Mouse (Mus musculus): ENCODE results near the gene Kcnip3. TPM values are rescaled to one million over a fixed set of nuclear protein-coding genes. Genes with fewer than 3 reads are reported as not detected.

Gene Kcnip3
- total and polyA plus RNA-seq, 2 experiments, result 0.09 to 0.45 TPM

- H3K4me3 ChIP-seq (ENCODE audit: insufficient read depth, low read depth, low read length), result no peak overlapping the region
- H3K27me3 ChIP-seq (ENCODE audit: control insufficient read depth, insufficient read depth, low read length), result no peaks in the 10 kb centered on the region
- no peaks in the 10 kb centered on the region for H3K79me2 ChIP-seq (ENCODE audit: control insufficient read depth, insufficient read depth, low read length)
- DNase-seq (ENCODE audit: extremely low read depth, low read depth, low spot score), result no peak
- 61% methylated on average over 9 of the region's 9 CpGs for WGBS
- no peak overlapping the region for H3K9ac ChIP-seq (ENCODE audit: low read depth, low read length)
- no peaks in the 10 kb centered on the region for H3K4me1 ChIP-seq (ENCODE audit: control insufficient read depth, insufficient read depth, low read length)
- no peak overlapping the region for H3K27ac ChIP-seq (replicated peaks; ENCODE audit: insufficient read depth, low read depth, low read length)
- H3K36me3 ChIP-seq (ENCODE audit: control insufficient read depth, insufficient read depth, low read length), result no peaks in the 10 kb centered on the region
- TF ChIP-seq POLR2A (IDR thresholded peaks at IDR 0.05; ENCODE audit: extremely low read depth, insufficient read depth, low read length) (no peak), CTCF (IDR thresholded peaks at IDR 0.05; ENCODE audit: low read depth, low read length) (no peak)
These were observed 7.3 kb downstream of the Kcnip3 start for GRCm38 (mm10) chr2:127514380-127515124.

- TF ChIP-seq CTCF (IDR thresholded peaks at IDR 0.05; ENCODE audit: low read depth, low read length), result no peak
- no peak for TF ChIP-seq POLR2A (IDR thresholded peaks at IDR 0.05; ENCODE audit: extremely low read depth, insufficient read depth, low read length)
- Histone ChIP-seq H3K9ac (ENCODE audit: low read depth, low read length) (no peak overlapping the region), H3K27me3 (ENCODE audit: control insufficient read depth, insufficient read depth, low read length) (no peaks in the 10 kb centered on the region), H3K4me3 (ENCODE audit: insufficient read depth, low read depth, low read length) (no peak overlapping the region), H3K4me1 (ENCODE audit: control insufficient read depth, insufficient read depth, low read length) (no peaks in the 10 kb centered on the region), H3K36me3 (ENCODE audit: control insufficient read depth, insufficient read depth, low read length) (no peaks in the 10 kb centered on the region), H3K79me2 (ENCODE audit: control insufficient read depth, insufficient read depth, low read length) (no peaks in the 10 kb centered on the region), H3K27ac (replicated peaks; ENCODE audit: insufficient read depth, low read depth, low read length) (no peak overlapping the region)
- WGBS, result 60% methylated on average over 3 of the region's 3 CpGs
- DNase-seq (ENCODE audit: extremely low read depth, low read depth, low spot score), result no peak
These were observed 8.7 kb downstream of the Kcnip3 start for GRCm38 (mm10) chr2:127513244-127513643.

- Histone ChIP-seq H3K36me3 (ENCODE audit: control insufficient read depth, insufficient read depth, low read length) (no peaks in the 10 kb centered on the region), H3K4me1 (ENCODE audit: control insufficient read depth, insufficient read depth, low read length) (no peaks in the 10 kb centered on the region), H3K4me3 (ENCODE audit: insufficient read depth, low read depth, low read length) (no peak overlapping the region), H3K79me2 (ENCODE audit: control insufficient read depth, insufficient read depth, low read length) (no peaks in the 10 kb centered on the region), H3K9ac (ENCODE audit: low read depth, low read length) (no peak overlapping the region), H3K27ac (replicated peaks; ENCODE audit: insufficient read depth, low read depth, low read length) (no peak overlapping the region), H3K27me3 (ENCODE audit: control insufficient read depth, insufficient read depth, low read length) (no peaks in the 10 kb centered on the region)
- DNase-seq (ENCODE audit: extremely low read depth, low read depth, low spot score), result no peak
- TF ChIP-seq POLR2A (IDR thresholded peaks at IDR 0.05; ENCODE audit: extremely low read depth, insufficient read depth, low read length) (no peak), CTCF (IDR thresholded peaks at IDR 0.05; ENCODE audit: low read depth, low read length) (no peak)
- WGBS, result 51% methylated on average over 4 of the region's 4 CpGs
These were observed 10.5 kb downstream of the Kcnip3 start for GRCm38 (mm10) chr2:127511426-127511825.

- Histone ChIP-seq H3K27me3 (ENCODE audit: control insufficient read depth, insufficient read depth, low read length) (no peaks in the 10 kb centered on the region), H3K36me3 (ENCODE audit: control insufficient read depth, insufficient read depth, low read length) (no peaks in the 10 kb centered on the region), H3K4me1 (ENCODE audit: control insufficient read depth, insufficient read depth, low read length) (peaks cover 6% of the 10 kb centered on the region), H3K9ac (ENCODE audit: low read depth, low read length) (no peak overlapping the region), H3K4me3 (ENCODE audit: insufficient read depth, low read depth, low read length) (no peak overlapping the region), H3K79me2 (ENCODE audit: control insufficient read depth, insufficient read depth, low read length) (no peaks in the 10 kb centered on the region), H3K27ac (replicated peaks; ENCODE audit: insufficient read depth, low read depth, low read length) (no peak overlapping the region)
- WGBS, result 68% methylated on average over 7 of the region's 7 CpGs
- TF ChIP-seq CTCF (IDR thresholded peaks at IDR 0.05; ENCODE audit: low read depth, low read length) (no peak), POLR2A (IDR thresholded peaks at IDR 0.05; ENCODE audit: extremely low read depth, insufficient read depth, low read length) (no peak)
- DNase-seq (ENCODE audit: extremely low read depth, low read depth, low spot score), result no peak
These were observed 13.8 kb downstream of the Kcnip3 start for GRCm38 (mm10) chr2:127507967-127508660.

GRCm38 (mm10) chr2:127507077-127507774 is 14.7 kb downstream of the Kcnip3 start:
- H3K4me3 ChIP-seq (ENCODE audit: insufficient read depth, low read depth, low read length), result no peak overlapping the region
- no peaks in the 10 kb centered on the region for H3K79me2 ChIP-seq (ENCODE audit: control insufficient read depth, insufficient read depth, low read length)
- H3K36me3 ChIP-seq (ENCODE audit: control insufficient read depth, insufficient read depth, low read length), result no peaks in the 10 kb centered on the region
- WGBS, result 30% methylated on average over 7 of the region's 7 CpGs
- no peak overlapping the region for H3K27ac ChIP-seq (replicated peaks; ENCODE audit: insufficient read depth, low read depth, low read length)
- peak; percentile 48 for DNase-seq (ENCODE audit: extremely low read depth, low read depth, low spot score)
- H3K9ac ChIP-seq (ENCODE audit: low read depth, low read length), result no peak overlapping the region
- H3K27me3 ChIP-seq (ENCODE audit: control insufficient read depth, insufficient read depth, low read length), result no peaks in the 10 kb centered on the region
- no peak for TF ChIP-seq POLR2A (IDR thresholded peaks at IDR 0.05; ENCODE audit: extremely low read depth, insufficient read depth, low read length)
- TF ChIP-seq CTCF (IDR thresholded peaks at IDR 0.05; ENCODE audit: low read depth, low read length), result peak; percentile 98
- H3K4me1 ChIP-seq (ENCODE audit: control insufficient read depth, insufficient read depth, low read length), result peaks cover 6% of the 10 kb centered on the region
